Mouse (Mus musculus): ENCODE measurements at regions not wholly inside any gene's neighbourhood (a gene's known extent, or its start where the extent isn't known, plus 50 kb on each side); places are given as distances from the start of the nearest gene placed in this dataset.
"Not testable (repeated sequence)": the region's sequence is repeated elsewhere in the genome, so short reads cannot be mapped to it uniquely, and the experiment has no call there.

- Histone ChIP-seq H3K9me3 (replicated peaks; ENCODE audit: insufficient read depth, low read length) (no peaks in the 10 kb centered on the region), H3K27ac (ENCODE audit: control insufficient read depth, low read depth, low read length) (no peak overlapping the region), H3K4me3 (ENCODE audit: control insufficient read depth in 1 of 2, insufficient read depth in 1 of 2, low read depth in 2 of 2, low read length in 2 of 2) (no peak overlapping the region), H3K4me1 (ENCODE audit: control insufficient read depth in 1 of 2, insufficient read depth in 2 of 2, low read length in 2 of 2) (no peaks in the 10 kb centered on the region), H3K36me3 (ENCODE audit: control insufficient read depth in 1 of 2, insufficient read depth in 2 of 2, low read length in 2 of 2) (no peaks in the 10 kb centered on the region), H3K9ac (ENCODE audit: control insufficient read depth, low read depth, low read length, poor library complexity, severe bottlenecking) (no peak overlapping the region), H3K27me3 (ENCODE audit: control insufficient read depth in 1 of 2, insufficient read depth in 2 of 2, low read length in 2 of 2) (no peaks in the 10 kb centered on the region), H3K79me2 (ENCODE audit: control insufficient read depth, insufficient read depth, low read length, poor library complexity) (no peaks in the 10 kb centered on the region)
- TF ChIP-seq SIN3A (IDR thresholded peaks at IDR 0.05; ENCODE audit: low read length): no peak
- no peak for DNase-seq (ENCODE audit: low read depth, low spot score)
Observed at GRCm38 (mm10) chr4:153652841-153653240, 170.2 kb upstream of the Ajap1 start.

- no peaks in the 10 kb centered on the region for H3K27me3 ChIP-seq (ENCODE audit: control insufficient read depth in 1 of 2, insufficient read depth in 2 of 2, low read length in 2 of 2)
- no peaks in the 10 kb centered on the region; the same call in 1 of the 2 replicates for H3K9me3 ChIP-seq (replicated peaks; ENCODE audit: insufficient read depth, low read length)
- H3K36me3 ChIP-seq (ENCODE audit: control insufficient read depth in 1 of 2, insufficient read depth in 2 of 2, low read length in 2 of 2): no peaks in the 10 kb centered on the region
- TF ChIP-seq MAZ (IDR thresholded peaks at IDR 0.05; ENCODE audit: low read depth, low read length) (no peak), POLR2A (IDR thresholded peaks at IDR 0.05; ENCODE audit: control insufficient read depth in 1 of 2, insufficient read depth in 1 of 2, low read depth in 1 of 2, low read length in 2 of 2, poor library complexity in 1 of 2) (no peak), ZNF384 (IDR thresholded peaks at IDR 0.05; ENCODE audit: low read depth, low read length) (no peak), CHD1 (IDR thresholded peaks at IDR 0.05; ENCODE audit: low read depth, low read length) (no peak), POLR2AphosphoS2 (IDR thresholded peaks at IDR 0.05; ENCODE audit: low read length) (no peak), CTCF (IDR thresholded peaks at IDR 0.05 in 2 of 3, conservative IDR thresholded peaks at IDR 0.05 in 1 of 3; ENCODE audit: control insufficient read depth in 1 of 3, insufficient read depth in 1 of 3, low read depth in 2 of 3, low read length in 3 of 3, poor library complexity in 1 of 3, severe bottlenecking in 1 of 3) (no peak), E2F4 (IDR thresholded peaks at IDR 0.05; ENCODE audit: borderline replicate concordance, low read depth, low read length) (no peak), MYB (IDR thresholded peaks at IDR 0.05; ENCODE audit: low read depth, low read length) (no peak), MAFK (IDR thresholded peaks at IDR 0.05; ENCODE audit: borderline replicate concordance, low read depth, low read length) (no peak), ZKSCAN1 (IDR thresholded peaks at IDR 0.05; ENCODE audit: low read depth, low read length) (no peak), GATA1 (IDR thresholded peaks at IDR 0.05; ENCODE audit: low read depth, low read length) (no peak), UBTF (IDR thresholded peaks at IDR 0.05; ENCODE audit: borderline replicate concordance, insufficient read depth, low read depth, low read length) (no peak), USF1 (IDR thresholded peaks at IDR 0.05; ENCODE audit: low read depth, low read length) (no peak), RAD21 (IDR thresholded peaks at IDR 0.05; ENCODE audit: low read depth, low read length) (no peak)
- no peaks in the 10 kb centered on the region for H3K4me1 ChIP-seq (ENCODE audit: control insufficient read depth in 1 of 2, insufficient read depth in 2 of 2, low read length in 2 of 2)
- no peak overlapping the region for H3K27ac ChIP-seq (ENCODE audit: control insufficient read depth, low read depth, low read length)
- DNase-seq (ENCODE audit: low read depth, low spot score): no peak
- no peak overlapping the region for H3K9ac ChIP-seq (ENCODE audit: control insufficient read depth, low read depth, low read length, poor library complexity, severe bottlenecking)
- no peak overlapping the region for H3K4me3 ChIP-seq (ENCODE audit: control insufficient read depth in 1 of 2, insufficient read depth in 1 of 2, low read depth in 2 of 2, low read length in 2 of 2)
- H3K79me2 ChIP-seq (ENCODE audit: control insufficient read depth, insufficient read depth, low read length, poor library complexity): no peaks in the 10 kb centered on the region
Observed at GRCm38 (mm10) chr4:153662731-153663130, 180.1 kb upstream of the Ajap1 start.

GRCm38 (mm10) chr4:153666626-153667236, 184.1 kb upstream of the Ajap1 start:
- DNase-seq (ENCODE audit: low read depth, low spot score); H3K9ac ChIP-seq (ENCODE audit: control insufficient read depth, low read depth, low read length, poor library complexity, severe bottlenecking); H3K36me3 ChIP-seq (ENCODE audit: control insufficient read depth in 1 of 2, insufficient read depth in 2 of 2, low read length in 2 of 2); H3K9me3 ChIP-seq (replicated peaks; ENCODE audit: insufficient read depth, low read length); H3K4me3 ChIP-seq (ENCODE audit: control insufficient read depth in 1 of 2, insufficient read depth in 1 of 2, low read depth in 2 of 2, low read length in 2 of 2); H3K27me3 ChIP-seq (ENCODE audit: control insufficient read depth in 1 of 2, insufficient read depth in 2 of 2, low read length in 2 of 2); H3K4me1 ChIP-seq (ENCODE audit: control insufficient read depth in 1 of 2, insufficient read depth in 2 of 2, low read length in 2 of 2); H3K79me2 ChIP-seq (ENCODE audit: control insufficient read depth, insufficient read depth, low read length, poor library complexity); H3K27ac ChIP-seq (ENCODE audit: control insufficient read depth, low read depth, low read length): not testable (repeated sequence)

Measured in MEL (cell line).